Mouse (Mus musculus) heart, embryonic 13.5 days (tissue): ENCODE measurements around the gene Rnase2b. TPM values are rescaled to one million over a fixed set of nuclear protein-coding genes. Genes with fewer than 3 reads are reported as not detected.
A peak's percentile ranks its signal among the peaks of the same experiment; 100 is the strongest.

Experiments
- ATAC-seq: fragments of 200-750 bp; cut with Nextera tagmentation; 2 replicates; pipeline ENCODE4 v1.8.0; 2017; ENCODE audit warnings: moderate TSS enrichment; ENCODE audit not compliant: insufficient number of reproducible peaks, low FRiP score, low TSS enrichment; ENCODE audit errors: extremely low read depth
- H3K27ac ChIP-seq: fragments of 300-500 bp; sonication (generic); replicated peaks from 2 replicates; pipeline ENCODE4 v1.5.1; 2015; ENCODE audit warnings: moderate library complexity, mild to moderate bottlenecking, inconsistent platforms
- H3K27me3 ChIP-seq: fragments of 300-500 bp; sonication (generic); replicated peaks from 2 replicates; pipeline ENCODE4 v1.6.1; 2015; ENCODE audit warnings: mild to moderate bottlenecking, inconsistent platforms
- H3K36me3 ChIP-seq: fragments of 300-500 bp; sonication (generic); 2 replicates; pipeline ENCODE4 v1.6.1; 2015; ENCODE audit warnings: mild to moderate bottlenecking, inconsistent platforms
- H3K4me1 ChIP-seq: fragments of 300-500 bp; sonication (generic); 2 replicates; pipeline ENCODE4 v1.6.1; 2015; ENCODE audit warnings: inconsistent platforms
- H3K4me2 ChIP-seq: fragments of 300-500 bp; sonication (generic); 2 replicates; pipeline ENCODE4 v1.6.1; 2015; ENCODE audit warnings: inconsistent platforms, mild to moderate bottlenecking, moderate library complexity
- H3K4me3 ChIP-seq: fragments of 300-500 bp; sonication (generic); 2 replicates; pipeline ENCODE4 v1.5.1; 2015; ENCODE audit warnings: moderate library complexity, mild to moderate bottlenecking, inconsistent platforms
- H3K9ac ChIP-seq: fragments of 300-500 bp; sonication (generic); 2 replicates; pipeline ENCODE4 v1.6.1; 2015; ENCODE audit warnings: inconsistent platforms, mild to moderate bottlenecking, moderate library complexity
- H3K9me3 ChIP-seq: fragments of 300-500 bp; sonication (generic); 2 replicates; pipeline ENCODE4 v1.6.1; 2016; ENCODE audit warnings: inconsistent platforms
- WGBS: fragments of 180-500 bp; shearing (Covaris S2); methylation state at CpG from one replicate; pipeline ENCODE4 v1.1.7; 2015; ENCODE audit warnings: mixed read lengths; 5-methylcytosine and 5-hydroxymethylcytosine counted together
- polyA plus RNA-seq: library from polyadenylated mRNA; unstranded; fragments of >200 nt; fragmentation: Nextera tagmentation; extraction: Ambion mirVana; gene quantifications from 2 replicates; pipeline ENCODE4 v1.2.1, GENCODE M21; 2015

The Rnase2b gene
- polyA plus RNA-seq, 1 experiment from 2014 or later = not detected

GRCm38 (mm10) chr14:51140342-51140741 is 21.7 kb upstream of the Rnase2b start:
- ATAC-seq = no peak
- no peak overlapping the region for H3K9ac ChIP-seq
- peaks cover 14% of the 10 kb centered on the region for H3K4me1 ChIP-seq
- WGBS = 70% methylated on average over 2 of the region's 2 CpGs
- H3K4me3 ChIP-seq = no peak overlapping the region
- no peaks in the 10 kb centered on the region for H3K27me3 ChIP-seq
- no peak overlapping the region for H3K4me2 ChIP-seq
- H3K27ac ChIP-seq = no peak overlapping the region
- H3K9me3 ChIP-seq = no peaks in the 10 kb centered on the region
- H3K36me3 ChIP-seq = no peaks in the 10 kb centered on the region

DNA sequence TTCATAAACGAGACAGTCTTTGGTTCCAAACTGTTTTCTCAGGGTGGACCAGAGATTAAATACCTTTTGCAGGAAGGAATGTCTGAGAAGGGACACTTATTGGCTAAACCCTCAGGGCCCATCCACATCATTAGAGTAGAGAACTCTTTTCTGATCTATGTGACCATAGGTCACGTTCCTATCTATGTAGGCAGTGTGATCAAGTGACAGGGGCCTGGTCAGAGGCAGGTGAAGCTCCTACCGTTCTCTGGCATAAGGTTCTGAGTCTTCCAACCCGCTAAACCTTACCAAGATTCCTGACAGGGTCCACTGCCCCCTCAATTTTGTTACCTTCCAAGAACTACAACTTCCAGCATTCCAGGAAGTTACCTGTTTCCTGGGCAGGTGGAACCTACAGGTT is 19.9 kb upstream of the Rnase2b start:
- peaks cover 18% of the 10 kb centered on the region for H3K4me1 ChIP-seq
- H3K9ac ChIP-seq = no peak overlapping the region
- no peak overlapping the region for H3K27ac ChIP-seq
- 82% methylated on average over 4 of the region's 4 CpGs for WGBS
- no peaks in the 10 kb centered on the region for H3K9me3 ChIP-seq
- ATAC-seq = no peak
- H3K36me3 ChIP-seq = no peaks in the 10 kb centered on the region
- H3K4me2 ChIP-seq = no peak overlapping the region
- no peak overlapping the region for H3K4me3 ChIP-seq
- H3K27me3 ChIP-seq = no peaks in the 10 kb centered on the region

DNA sequence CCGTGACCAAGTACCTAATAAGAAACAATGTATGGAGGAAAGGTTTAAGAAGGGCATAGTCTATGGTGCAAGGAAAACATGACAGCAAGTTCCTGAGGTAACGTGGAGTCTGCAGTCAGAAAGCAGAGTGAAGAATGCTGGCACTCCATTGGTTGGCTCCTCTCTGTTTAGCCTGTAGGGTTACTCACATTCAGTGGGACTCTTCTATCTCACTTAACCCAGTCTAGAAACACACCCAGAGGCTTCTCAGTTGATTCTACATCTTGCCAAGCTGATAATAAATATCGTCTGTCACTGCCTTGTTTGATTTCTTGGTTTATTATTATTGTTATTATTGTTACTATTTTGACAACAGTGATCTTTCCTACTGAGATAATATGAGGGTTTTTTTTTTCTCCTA is 19.5 kb upstream of the Rnase2b start:
- WGBS = 71% methylated on average over 3 of the region's 3 CpGs
- Histone ChIP-seq H3K27me3 (no peaks in the 10 kb centered on the region), H3K36me3 (no peaks in the 10 kb centered on the region), H3K9me3 (no peaks in the 10 kb centered on the region), H3K9ac (no peak overlapping the region), H3K4me3 (no peak overlapping the region), H3K4me1 (peaks cover 18% of the 10 kb centered on the region), H3K27ac (no peak overlapping the region), H3K4me2 (no peak overlapping the region)
- no peak for ATAC-seq

GRCm38 (mm10) chr14:51143287-51143686 is 18.8 kb upstream of the Rnase2b start:
- peaks cover 24% of the 10 kb centered on the region for H3K4me1 ChIP-seq
- no peaks in the 10 kb centered on the region for H3K27me3 ChIP-seq
- no peak; the same call in 1 of the 2 replicates for ATAC-seq
- H3K4me3 ChIP-seq = no peak overlapping the region
- no peaks in the 10 kb centered on the region for H3K36me3 ChIP-seq
- no peak overlapping the region for H3K4me2 ChIP-seq
- no peak overlapping the region for H3K9ac ChIP-seq
- H3K27ac ChIP-seq = 0 out of 2 replicates have a peak overlapping the region, but pooled peaks have one; percentile 12
- 39% methylated on average over 4 of the region's 4 CpGs for WGBS
- no peaks in the 10 kb centered on the region for H3K9me3 ChIP-seq

- no peaks in the 10 kb centered on the region for H3K9me3 ChIP-seq
- H3K27me3 ChIP-seq = no peaks in the 10 kb centered on the region
- H3K4me2 ChIP-seq = no peak overlapping the region
- ATAC-seq = no peak
- H3K9ac ChIP-seq = no peak overlapping the region
- H3K4me3 ChIP-seq = no peak overlapping the region
- no peak overlapping the region for H3K27ac ChIP-seq
- WGBS = 50% methylated on average over 2 of the region's 2 CpGs
- no peaks in the 10 kb centered on the region for H3K36me3 ChIP-seq
- H3K4me1 ChIP-seq = peaks cover 24% of the 10 kb centered on the region
Measured at GRCm38 (mm10) chr14:51143937-51144336, 18.1 kb upstream of the Rnase2b start.

GRCm38 (mm10) chr14:51144451-51144850 is 17.6 kb upstream of the Rnase2b start:
- Histone ChIP-seq H3K9me3 (no peaks in the 10 kb centered on the region), H3K36me3 (no peaks in the 10 kb centered on the region), H3K27me3 (no peaks in the 10 kb centered on the region), H3K4me1 (peaks cover 24% of the 10 kb centered on the region), H3K4me3 (no peak overlapping the region), H3K4me2 (no peak overlapping the region), H3K9ac (no peak overlapping the region), H3K27ac (no peak overlapping the region)
- ATAC-seq = no peak
- 92% methylated on average over 4 of the region's 4 CpGs for WGBS

DNA sequence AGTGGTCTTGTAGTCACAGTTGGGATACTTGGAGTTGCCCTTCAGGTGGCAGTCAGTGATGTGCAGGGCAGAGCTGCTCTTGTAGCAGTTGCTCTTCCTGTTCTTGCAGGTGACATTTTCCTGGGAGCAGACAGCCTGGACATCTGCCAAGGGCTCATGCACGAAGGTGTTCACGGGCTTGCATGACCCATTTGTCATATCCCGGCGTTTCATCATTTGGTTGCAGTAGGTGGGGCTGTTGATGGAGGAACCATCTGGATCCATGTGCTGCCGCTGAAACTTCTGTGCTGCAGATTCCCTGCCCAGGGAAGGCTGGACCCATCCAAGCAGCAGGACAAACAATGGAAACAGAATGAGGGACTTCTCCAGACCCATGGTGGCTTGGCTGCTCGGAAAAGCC is 16.5 kb upstream of the Rnase2b start:
- no peak overlapping the region for H3K9ac ChIP-seq
- no peaks in the 10 kb centered on the region for H3K9me3 ChIP-seq
- no peak for ATAC-seq
- H3K27me3 ChIP-seq = no peaks in the 10 kb centered on the region
- no peak overlapping the region for H3K4me2 ChIP-seq
- H3K4me3 ChIP-seq = no peak overlapping the region
- H3K4me1 ChIP-seq = peaks cover 24% of the 10 kb centered on the region
- H3K36me3 ChIP-seq = no peaks in the 10 kb centered on the region
- WGBS = 88% methylated on average over 6 of the region's 6 CpGs
- H3K27ac ChIP-seq = no peak overlapping the region

GRCm38 (mm10) chr14:51146685-51147084 is 15.4 kb upstream of the Rnase2b start, which contains the start of gene Rnase1:
Gene Rnase1, minus strand, starts transcription at chr14:51146785.
- H3K27me3 ChIP-seq = no peaks in the 10 kb centered on the region
- WGBS = 46% methylated on average over 2 of the region's 2 CpGs

DNA sequence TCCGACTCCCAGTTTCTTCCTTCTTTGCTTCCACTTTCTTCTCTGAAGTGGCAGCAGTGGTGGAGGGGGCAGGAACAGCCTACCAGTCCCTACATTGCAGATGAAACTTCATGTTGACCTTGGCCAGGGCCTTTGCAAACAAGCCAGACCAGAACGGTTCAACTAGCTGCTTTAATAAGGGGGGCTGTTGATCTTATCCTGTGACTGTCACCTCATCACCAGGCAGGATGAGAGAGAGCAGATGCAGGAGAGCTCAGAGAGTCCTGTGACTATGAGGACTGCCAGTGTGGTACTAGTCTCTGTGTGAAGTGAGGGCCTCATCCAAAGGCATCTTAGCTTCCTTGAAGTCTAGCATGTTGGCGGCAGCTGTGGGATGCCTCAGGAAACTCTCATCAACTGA is 14.1 kb upstream of the Rnase2b start:
- no peak overlapping the region for H3K9ac ChIP-seq
- no peak overlapping the region for H3K4me2 ChIP-seq
- no peaks in the 10 kb centered on the region for H3K36me3 ChIP-seq
- WGBS = 37% methylated on average over 3 of the region's 3 CpGs
- no peaks in the 10 kb centered on the region for H3K27me3 ChIP-seq
- H3K4me3 ChIP-seq = no peak overlapping the region
- no peak overlapping the region for H3K27ac ChIP-seq
- H3K4me1 ChIP-seq = peaks cover 23% of the 10 kb centered on the region
- no peak for ATAC-seq
- H3K9me3 ChIP-seq = no peaks in the 10 kb centered on the region

More at GRCm38 (mm10) chr14:51146685-51147084, 15.4 kb upstream of the Rnase2b start, which contains the start of gene Rnase1:
- ATAC-seq = no peak
- Histone ChIP-seq H3K4me2 (no peak within 1 kb of the TSS), H3K36me3 (no peaks in the 10 kb centered on the region), H3K4me1 (peaks cover 24% of the 10 kb centered on the region), H3K4me3 (no peak within 1 kb of the TSS), H3K27ac (no peak within 1 kb of the TSS), H3K9me3 (no peaks in the 10 kb centered on the region), H3K9ac (no peak within 1 kb of the TSS)

- 63% methylated on average over 5 of the region's 5 CpGs for WGBS
- Histone ChIP-seq H3K4me1 (peaks cover 11% of the 10 kb centered on the region), H3K36me3 (no peaks in the 10 kb centered on the region), H3K27ac (no peak overlapping the region), H3K4me3 (no peak overlapping the region), H3K9me3 (no peaks in the 10 kb centered on the region), H3K27me3 (no peaks in the 10 kb centered on the region), H3K4me2 (no peak overlapping the region), H3K9ac (no peak overlapping the region)
- no peak for ATAC-seq
Measured at GRCm38 (mm10) chr14:51149164-51149563, 12.9 kb upstream of the Rnase2b start.

DNA sequence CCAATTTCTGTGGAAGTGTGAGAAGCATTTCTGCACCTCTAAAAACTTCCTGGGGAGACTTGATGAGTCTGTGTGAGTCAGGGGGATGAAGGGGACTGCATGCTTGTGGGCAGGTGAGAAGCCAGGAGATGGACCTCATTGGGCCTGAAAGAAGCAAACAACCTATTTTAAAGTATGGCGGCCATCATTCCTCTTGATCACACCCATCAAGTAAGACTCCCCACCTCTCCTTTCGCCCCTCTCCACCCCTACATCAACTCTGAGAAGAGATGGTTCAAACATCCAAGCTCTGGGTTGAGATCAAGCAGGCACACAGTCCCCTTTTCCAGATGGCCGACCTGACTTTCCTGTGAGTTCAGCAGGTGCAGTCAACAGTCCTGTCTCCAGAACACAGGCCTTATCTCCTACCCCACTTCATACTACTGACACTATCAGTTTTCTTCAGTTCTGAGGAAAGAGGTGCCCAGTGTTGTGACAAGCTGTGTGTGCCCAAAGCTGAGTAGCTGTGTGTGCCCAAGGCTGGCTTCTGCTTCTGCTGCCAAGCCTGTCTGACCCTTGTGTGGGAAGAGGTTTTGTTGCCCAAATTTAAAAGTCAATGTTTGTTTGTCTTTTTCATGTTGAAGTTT is 11.7 kb upstream of the Rnase2b start:
- Histone ChIP-seq H3K9ac (no peak overlapping the region), H3K27ac (no peak overlapping the region), H3K27me3 (no peaks in the 10 kb centered on the region), H3K9me3 (no peaks in the 10 kb centered on the region), H3K36me3 (no peaks in the 10 kb centered on the region), H3K4me2 (no peak overlapping the region), H3K4me3 (no peak overlapping the region), H3K4me1 (peaks cover 10% of the 10 kb centered on the region; the same call in 1 of the 2 replicates)
- no peak for ATAC-seq
- WGBS = 73% methylated on average over 3 of the region's 3 CpGs

GRCm38 (mm10) chr14:51152249-51152870 is 9.7 kb upstream of the Rnase2b start:
- 35% methylated on average over 5 of the region's 5 CpGs for WGBS
- ATAC-seq = no peak
- peaks cover 6% of the 10 kb centered on the region; the same call in 1 of the 2 replicates for H3K4me1 ChIP-seq
- no peak overlapping the region for H3K4me3 ChIP-seq
- no peaks in the 10 kb centered on the region for H3K27me3 ChIP-seq
- no peaks in the 10 kb centered on the region for H3K9me3 ChIP-seq
- H3K36me3 ChIP-seq = no peaks in the 10 kb centered on the region
- no peak overlapping the region for H3K4me2 ChIP-seq
- H3K27ac ChIP-seq = no peak overlapping the region
- no peak overlapping the region for H3K9ac ChIP-seq
